Mouse (Mus musculus) neural tube, embryonic 12.5 days (tissue): ENCODE measurements around the gene Avil. TPM values are rescaled to one million over a fixed set of nuclear protein-coding genes. Genes with fewer than 3 reads are reported as not detected.

Source experiments
- ATAC-seq: fragments of 200-750 bp; cut with Nextera tagmentation; 2 replicates; pipeline ENCODE4 v1.8.0; 2017; ENCODE audit warnings: low read depth, mild to moderate bottlenecking, moderate TSS enrichment, moderate library complexity; ENCODE audit not compliant: low FRiP score
- H3K27ac ChIP-seq: fragments of 300-500 bp; sonication (generic); 2 replicates; pipeline ENCODE4 v1.5.1; 2016
- H3K27me3 ChIP-seq: fragments of 300-500 bp; sonication (generic); replicated peaks from 2 replicates; pipeline ENCODE4 v1.6.1; 2016; ENCODE audit warnings: mild to moderate bottlenecking
- H3K36me3 ChIP-seq: fragments of 300-500 bp; sonication (generic); 2 replicates; pipeline ENCODE4 v1.6.1; 2016; ENCODE audit warnings: mild to moderate bottlenecking
- H3K4me1 ChIP-seq: fragments of 300-500 bp; sonication (generic); 2 replicates; pipeline ENCODE4 v1.6.1; 2016
- H3K4me2 ChIP-seq: fragments of 300-500 bp; sonication (generic); replicated peaks from 2 replicates; pipeline ENCODE4 v1.6.1; 2016; ENCODE audit warnings: mild to moderate bottlenecking
- H3K4me3 ChIP-seq: fragments of 300-500 bp; sonication (generic); 2 replicates; pipeline ENCODE4 v1.5.1; 2016
- H3K9ac ChIP-seq: fragments of 300-500 bp; sonication (generic); 2 replicates; pipeline ENCODE4 v1.6.1; 2016; ENCODE audit warnings: mild to moderate bottlenecking
- H3K9me3 ChIP-seq: fragments of 300-500 bp; sonication (generic); 2 replicates; pipeline ENCODE4 v1.6.1; 2016; ENCODE audit warnings: mild to moderate bottlenecking
- WGBS: fragments of 180-500 bp; shearing (Covaris S2); methylation state at CpG from one replicate; pipeline ENCODE4 v1.1.7; 2016; 5-methylcytosine and 5-hydroxymethylcytosine counted together
- polyA plus RNA-seq: library from polyadenylated mRNA; unstranded; fragments of >200 nt; fragmentation: Nextera tagmentation; extraction: Ambion mirVana; gene quantifications from 2 replicates; pipeline ENCODE4 v1.2.1, GENCODE M21; 2016

Gene Avil
- polyA plus RNA-seq, 1 experiment from 2014 or later: 10.0 TPM

GRCm38 (mm10) chr10:126972051-126972725 lies 28.3 kb upstream of the Avil start:
- 8% methylated on average over 13 of the region's 13 CpGs for WGBS
- H3K27me3 ChIP-seq: peaks cover 17% of the 10 kb centered on the region
- peaks cover 12% of the 10 kb centered on the region for H3K4me1 ChIP-seq
- no peak overlapping the region for H3K9ac ChIP-seq
- H3K9me3 ChIP-seq: no peaks in the 10 kb centered on the region
- ATAC-seq: 0 out of 2 replicates have a peak, but pooled peaks have one; percentile 49
- peak overlapping the region; percentile 41 for H3K4me2 ChIP-seq
- peak overlapping the region; percentile 13; the same call in 1 of the 2 replicates for H3K4me3 ChIP-seq
- H3K36me3 ChIP-seq: no peaks in the 10 kb centered on the region
- no peak overlapping the region for H3K27ac ChIP-seq

DNA sequence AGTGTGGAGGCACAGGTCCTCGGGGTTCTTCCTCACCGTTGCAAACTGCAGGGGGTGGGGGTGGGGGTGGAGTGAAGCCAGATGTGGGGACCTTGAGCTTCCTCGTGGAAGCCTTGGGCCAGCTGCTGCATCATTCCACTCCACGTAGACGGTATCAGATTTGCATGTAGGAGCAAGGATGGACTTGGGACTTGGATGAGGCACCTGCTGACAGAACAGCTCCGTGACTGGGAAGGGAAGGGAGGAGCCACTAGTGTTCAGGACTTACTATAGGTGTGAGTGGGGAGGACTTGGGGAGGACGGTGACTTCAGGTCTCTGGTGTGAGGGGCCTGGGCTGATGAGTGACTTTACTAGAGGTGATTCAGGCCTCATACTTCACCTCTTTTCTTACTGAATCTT lies 27.5 kb upstream of the Avil start:
- H3K4me3 ChIP-seq: no peak overlapping the region
- no peaks in the 10 kb centered on the region for H3K9me3 ChIP-seq
- no peak overlapping the region for H3K4me2 ChIP-seq
- H3K27ac ChIP-seq: no peak overlapping the region
- 25% methylated on average over 7 of the region's 7 CpGs for WGBS
- no peaks in the 10 kb centered on the region for H3K36me3 ChIP-seq
- peaks cover 17% of the 10 kb centered on the region for H3K27me3 ChIP-seq
- ATAC-seq: no peak
- H3K9ac ChIP-seq: no peak overlapping the region
- peaks cover 14% of the 10 kb centered on the region for H3K4me1 ChIP-seq

GRCm38 (mm10) chr10:126975706-126976105 lies 24.8 kb upstream of the Avil start:
- 88% methylated on average over 6 of the region's 6 CpGs for WGBS
- Histone ChIP-seq H3K36me3 (no peaks in the 10 kb centered on the region), H3K9ac (no peak overlapping the region), H3K27me3 (peaks cover 17% of the 10 kb centered on the region), H3K9me3 (no peaks in the 10 kb centered on the region), H3K4me3 (no peak overlapping the region), H3K4me1 (peaks cover 24% of the 10 kb centered on the region), H3K4me2 (no peak overlapping the region), H3K27ac (no peak overlapping the region)
- no peak for ATAC-seq

DNA sequence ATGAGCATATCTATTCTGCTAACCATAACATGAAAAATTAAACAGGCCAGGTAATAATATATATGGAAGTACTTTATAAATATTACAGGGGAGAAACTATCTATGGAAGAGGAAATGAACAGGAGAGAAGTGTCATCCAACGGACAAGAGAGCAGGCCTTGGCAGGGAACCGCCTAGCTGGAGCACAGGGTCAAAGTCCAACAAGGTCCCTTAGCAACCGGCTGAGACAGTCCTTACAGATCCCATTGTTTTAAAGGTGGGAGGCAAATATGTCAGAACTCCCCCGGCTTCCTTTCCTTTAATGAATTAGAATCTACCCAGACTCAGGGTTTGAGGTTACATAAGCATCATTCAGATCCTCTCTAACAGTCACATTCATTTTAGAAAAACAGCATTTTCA lies 23.4 kb upstream of the Avil start:
- H3K27ac ChIP-seq: no peak overlapping the region
- 39% methylated on average over 4 of the region's 4 CpGs for WGBS
- H3K9me3 ChIP-seq: no peaks in the 10 kb centered on the region
- H3K4me3 ChIP-seq: no peak overlapping the region
- H3K27me3 ChIP-seq: peaks cover 14% of the 10 kb centered on the region
- H3K36me3 ChIP-seq: no peaks in the 10 kb centered on the region
- ATAC-seq: no peak
- no peak overlapping the region for H3K4me2 ChIP-seq
- no peak overlapping the region for H3K9ac ChIP-seq
- H3K4me1 ChIP-seq: peaks cover 33% of the 10 kb centered on the region

DNA sequence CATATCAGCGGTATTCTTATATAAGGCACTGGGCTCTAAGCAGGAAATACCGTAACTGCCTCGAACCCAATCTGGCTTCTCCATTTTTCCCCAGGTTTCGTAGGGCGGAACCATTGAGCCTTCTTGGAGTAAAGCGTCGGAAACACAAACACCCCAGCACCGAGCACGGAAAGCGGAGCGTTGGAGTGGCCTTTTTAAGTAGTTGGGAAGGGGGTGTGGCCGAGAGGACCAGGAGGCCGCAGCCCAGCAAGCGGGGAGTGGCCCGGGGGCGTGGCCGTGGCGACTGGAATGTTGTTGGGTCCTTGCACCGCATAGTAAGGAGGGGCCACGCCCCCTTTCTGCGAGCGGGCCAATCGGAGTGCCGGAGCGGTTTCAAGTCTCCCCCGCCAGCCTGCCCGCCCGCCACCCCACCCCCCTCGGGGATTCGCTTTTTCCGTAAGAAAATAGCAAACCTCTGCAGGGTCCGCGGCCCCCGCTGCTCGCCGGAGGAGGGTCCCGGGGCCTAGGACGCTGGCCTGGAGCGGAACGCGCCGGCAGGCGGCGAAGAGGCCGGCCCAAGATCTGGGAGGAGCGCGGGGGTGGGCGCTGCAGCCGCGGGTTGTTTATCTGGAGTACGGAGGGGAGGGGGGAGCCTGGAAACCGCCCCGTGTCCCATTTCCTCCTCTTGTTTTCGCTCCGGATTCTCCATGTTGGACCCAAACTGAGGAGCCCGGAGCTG lies 22.1 kb upstream of the Avil start, which contains the start of gene Ctdsp2:
Gene Ctdsp2, plus strand, starts transcription at position 441 of the 718 bp plus-strand sequence.
- no peaks in the 10 kb centered on the region for H3K36me3 ChIP-seq
- H3K4me1 ChIP-seq: peaks cover 40% of the 10 kb centered on the region
- ATAC-seq: peak; percentile 92
- peak within 1 kb of the TSS; percentile 100 for H3K4me3 ChIP-seq
- H3K9ac ChIP-seq: peak within 1 kb of the TSS; percentile 97
- no peaks in the 10 kb centered on the region for H3K9me3 ChIP-seq
- H3K27ac ChIP-seq: peak within 1 kb of the TSS; percentile 98
- under 1% methylated on average over 55 of the region's 56 CpGs for WGBS
- peak within 1 kb of the TSS; percentile 93 for H3K4me2 ChIP-seq
- peaks cover 3% of the 10 kb centered on the region; the same call in 1 of the 2 replicates for H3K27me3 ChIP-seq

DNA sequence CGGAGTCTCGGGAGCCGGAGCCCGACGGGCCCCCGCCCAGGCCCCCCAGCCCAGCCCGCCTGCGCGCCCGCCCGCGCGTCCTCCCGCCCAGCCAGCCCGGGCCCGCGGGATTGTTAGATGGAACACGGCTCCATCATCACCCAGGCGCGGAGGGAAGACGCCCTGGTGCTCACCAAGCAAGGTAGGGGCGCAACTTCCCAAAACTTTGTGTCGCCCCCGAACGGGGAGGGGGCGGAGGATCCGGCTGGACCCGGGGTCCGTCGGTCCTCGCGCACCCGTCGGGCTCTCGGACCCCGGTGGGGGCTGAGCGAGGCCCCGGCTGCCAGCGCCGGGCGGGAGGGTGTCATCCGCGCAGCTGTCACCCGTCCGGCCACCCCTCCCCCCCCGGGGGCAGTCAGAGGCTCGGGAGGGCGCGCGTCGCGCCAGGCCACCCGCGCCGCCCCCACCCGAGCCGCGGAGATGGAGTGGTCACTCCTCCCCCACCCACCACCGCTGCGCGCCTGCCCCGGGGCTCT lies 21.3 kb upstream of the Avil start:
- Histone ChIP-seq H3K4me3 (peak overlapping the region; percentile 100), H3K4me1 (peaks cover 47% of the 10 kb centered on the region), H3K4me2 (peak overlapping the region; percentile 93), H3K36me3 (no peaks in the 10 kb centered on the region), H3K9me3 (no peaks in the 10 kb centered on the region), H3K9ac (peak overlapping the region; percentile 97), H3K27ac (peak overlapping the region; percentile 98), H3K27me3 (peaks cover 3% of the 10 kb centered on the region; the same call in 1 of the 2 replicates)
- 0% methylated on average over 45 of the region's 62 CpGs for WGBS
- peak; percentile 45 for ATAC-seq

DNA sequence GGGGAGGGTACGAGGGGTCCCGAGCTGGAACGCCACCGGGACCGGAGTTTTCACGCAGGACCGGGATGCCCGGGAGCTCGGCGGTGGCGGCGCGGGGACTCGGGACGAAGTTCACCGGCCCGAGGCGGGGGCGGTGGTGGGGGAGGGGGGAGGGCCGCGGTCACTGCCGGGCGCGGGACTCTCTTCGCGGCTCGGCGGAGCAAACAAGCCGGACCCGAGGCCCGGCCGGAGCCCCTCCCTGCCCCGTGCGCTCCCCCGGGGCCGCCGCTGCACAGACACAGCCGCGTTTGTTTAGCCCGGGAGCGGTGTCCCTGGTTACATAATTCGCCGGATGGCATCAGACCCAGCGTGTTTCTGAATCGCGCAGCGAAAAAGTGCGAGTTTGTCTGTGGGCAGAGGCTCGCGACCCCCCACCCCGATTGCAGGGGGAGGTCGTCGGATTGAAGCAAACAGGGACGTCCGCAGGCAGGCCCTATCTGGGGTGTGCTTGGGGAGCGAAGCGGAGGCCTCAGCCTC lies 20.8 kb upstream of the Avil start:
- Histone ChIP-seq H3K9me3 (no peaks in the 10 kb centered on the region), H3K9ac (peak overlapping the region; percentile 97), H3K4me3 (peak overlapping the region; percentile 100), H3K4me2 (peak overlapping the region; percentile 93), H3K36me3 (no peaks in the 10 kb centered on the region), H3K4me1 (peaks cover 52% of the 10 kb centered on the region), H3K27me3 (peaks cover 3% of the 10 kb centered on the region; the same call in 1 of the 2 replicates), H3K27ac (peak overlapping the region; percentile 98)
- under 1% methylated on average over 53 of the region's 57 CpGs for WGBS
- no peak; the same call in 1 of the 2 replicates for ATAC-seq

DNA sequence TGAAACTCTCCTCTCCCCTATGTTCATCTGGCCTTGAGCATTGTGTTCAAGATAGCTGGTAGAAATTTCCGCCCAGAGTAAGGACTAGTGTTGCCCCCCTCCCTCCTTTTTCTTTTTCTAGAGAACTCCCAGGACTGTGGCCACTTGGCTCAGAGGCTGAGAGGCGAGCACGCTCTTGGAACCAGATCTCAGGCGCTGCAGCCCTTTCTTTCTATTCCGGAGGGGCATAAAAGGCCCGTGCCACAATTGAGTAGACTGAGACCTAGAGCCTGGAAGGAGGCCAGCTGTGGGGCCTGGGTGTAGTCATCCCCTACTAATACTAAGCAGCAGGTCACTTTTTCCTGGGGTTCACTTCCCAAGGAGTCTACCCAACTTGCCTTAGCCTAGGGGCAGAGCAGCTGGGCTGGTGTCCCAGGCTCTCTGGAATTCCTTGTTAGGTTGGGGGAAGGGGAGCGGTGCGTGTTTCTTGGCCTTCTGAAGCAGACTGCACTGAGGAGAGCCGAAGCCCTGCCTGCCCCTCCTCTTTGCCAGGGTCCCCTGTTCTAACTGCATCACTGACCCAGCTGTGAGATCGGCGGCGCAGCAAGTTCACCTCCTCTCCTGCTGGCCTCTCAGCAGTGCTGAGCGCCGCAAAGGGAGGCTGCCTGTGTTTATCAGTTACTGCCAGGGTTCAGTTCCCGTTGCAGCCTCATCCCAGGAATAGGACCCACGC lies 20.1 kb upstream of the Avil start:
- ATAC-seq: no peak
- Histone ChIP-seq H3K4me2 (peak overlapping the region; percentile 93), H3K4me1 (peaks cover 57% of the 10 kb centered on the region), H3K9me3 (no peaks in the 10 kb centered on the region), H3K36me3 (no peaks in the 10 kb centered on the region), H3K27me3 (peaks cover 3% of the 10 kb centered on the region; the same call in 1 of the 2 replicates), H3K4me3 (peak overlapping the region; percentile 100), H3K9ac (peak overlapping the region; percentile 97), H3K27ac (peak overlapping the region; percentile 98)
- 3% methylated on average over 16 of the region's 16 CpGs for WGBS

DNA sequence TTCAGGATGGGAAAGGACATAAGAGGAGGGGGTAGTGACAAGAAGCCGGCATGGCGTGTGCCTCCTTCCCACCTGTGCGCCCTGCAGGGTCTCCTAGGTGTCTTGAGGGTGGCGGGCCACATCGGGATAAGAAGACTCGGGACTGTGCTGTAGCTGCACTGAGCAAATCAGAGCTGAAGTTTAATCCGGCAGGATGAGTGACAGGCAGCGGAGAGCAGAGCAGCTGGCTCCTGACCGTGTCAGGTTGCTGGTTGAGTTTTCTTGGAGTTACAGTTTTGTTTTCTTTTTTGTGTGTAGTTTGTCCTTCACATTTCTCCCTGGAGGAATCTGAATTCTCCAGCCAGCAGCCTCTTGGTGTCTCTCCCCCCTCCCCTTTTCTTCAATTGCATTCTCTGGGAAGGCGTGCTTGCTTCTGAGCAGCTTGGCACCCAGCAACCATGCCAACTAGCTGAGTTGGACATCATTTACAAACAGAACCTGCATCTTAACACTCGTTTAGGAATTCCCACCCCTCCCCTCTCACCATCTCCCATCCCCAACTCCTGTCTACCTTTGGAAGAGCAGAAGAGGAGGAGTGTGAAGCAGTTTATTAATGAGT lies 19.5 kb upstream of the Avil start:
- Histone ChIP-seq H3K4me1 (peaks cover 61% of the 10 kb centered on the region), H3K36me3 (no peaks in the 10 kb centered on the region), H3K9ac (peak overlapping the region; percentile 97), H3K9me3 (no peaks in the 10 kb centered on the region), H3K4me2 (peak overlapping the region; percentile 93), H3K4me3 (peak overlapping the region; percentile 100), H3K27me3 (0 out of 2 replicates have a peak, but pooled peaks cover 3% of the 10 kb centered on the region), H3K27ac (no peak overlapping the region)
- 14% methylated on average over 11 of the region's 11 CpGs for WGBS
- no peak for ATAC-seq

- H3K27me3 ChIP-seq: no peaks in the 10 kb centered on the region
- peaks cover 67% of the 10 kb centered on the region for H3K4me1 ChIP-seq
- H3K27ac ChIP-seq: no peak overlapping the region
- peak overlapping the region; percentile 93 for H3K4me2 ChIP-seq
- H3K9ac ChIP-seq: no peak overlapping the region
- no peaks in the 10 kb centered on the region for H3K9me3 ChIP-seq
- no peak for ATAC-seq
- H3K36me3 ChIP-seq: peaks cover 4% of the 10 kb centered on the region
- 73% methylated on average over 3 of the region's 3 CpGs for WGBS
- no peak overlapping the region for H3K4me3 ChIP-seq
These were observed 18.8 kb upstream of the Avil start for GRCm38 (mm10) chr10:126981746-126982145.

DNA sequence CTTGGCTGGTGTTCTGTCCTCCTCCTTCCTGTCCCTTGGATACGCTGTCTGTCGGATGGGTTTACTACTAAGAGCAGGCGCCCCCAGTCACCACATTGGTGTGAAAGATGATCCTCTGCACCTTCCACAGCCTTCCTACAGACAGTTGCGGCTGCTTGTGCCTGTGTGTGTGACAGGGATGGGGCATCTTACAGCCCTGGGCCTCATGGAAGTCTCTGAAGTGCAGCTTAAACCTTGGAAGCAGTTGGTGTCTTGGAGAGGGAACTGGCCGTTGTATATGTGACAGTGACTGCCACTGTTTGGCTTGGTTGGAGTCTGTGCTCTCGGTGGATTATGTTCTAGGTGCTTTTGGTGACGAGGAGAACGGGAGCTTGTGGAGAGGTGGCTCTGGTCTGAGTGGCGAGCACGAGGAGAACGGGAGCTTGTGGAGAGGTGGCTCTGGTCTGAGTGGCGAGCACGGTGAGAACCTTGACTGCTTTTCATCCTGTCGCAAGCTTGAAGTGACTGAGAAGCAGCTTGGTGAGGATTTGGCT lies 17.2 kb upstream of the Avil start:
- no peaks in the 10 kb centered on the region for H3K9me3 ChIP-seq

More for the DNA sequence above, 17.2 kb upstream of the Avil start:
- Histone ChIP-seq H3K27ac (no peak overlapping the region), H3K9ac (no peak overlapping the region), H3K27me3 (no peaks in the 10 kb centered on the region; the same call in 1 of the 2 replicates), H3K4me3 (no peak overlapping the region), H3K4me1 (peaks cover 74% of the 10 kb centered on the region), H3K36me3 (peaks cover 4% of the 10 kb centered on the region), H3K4me2 (peak overlapping the region; percentile 93)
- WGBS: 68% methylated on average over 14 of the region's 14 CpGs
- no peak for ATAC-seq
